Mouse (Mus musculus) frontal cortex, adult (tissue): ENCODE measurements around the gene Filip1l.

Experiments used
- ATAC-seq: cut with Nextera tagmentation; 2 replicates; pipeline ENCODE4 v1.9.2; 2017; ENCODE audit warnings: mild to moderate bottlenecking, moderate library complexity, mixed read lengths; ENCODE audit not compliant: low TSS enrichment

Gene Filip1l

DNA sequence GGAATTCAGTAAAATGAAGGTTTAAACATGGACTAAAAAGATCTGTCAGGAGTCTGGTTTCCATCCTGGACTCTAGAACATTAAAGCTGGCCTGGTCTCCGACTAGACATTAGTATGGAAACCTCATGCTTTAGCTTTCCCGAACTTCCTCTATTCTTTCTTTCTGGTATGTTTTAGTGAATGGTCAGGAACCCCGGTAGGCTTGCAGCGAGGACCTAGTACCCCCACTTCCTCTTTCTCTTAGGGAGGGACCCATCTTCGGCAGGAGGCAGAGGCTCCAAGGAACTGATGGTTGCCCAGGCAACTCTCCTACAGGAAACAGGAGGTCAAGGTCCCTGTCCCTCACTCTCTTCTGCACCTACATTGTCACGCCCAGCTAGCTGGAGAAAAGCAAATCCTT, 43.4 kb downstream of the Filip1l start:
- ATAC-seq, result no peak

GRCm38 (mm10) chr16:57397845-57398244, 45.0 kb downstream of the Filip1l start:
- no peak for ATAC-seq

- ATAC-seq, result peak; percentile 81
These were observed 45.7 kb downstream of the Filip1l start for GRCm38 (mm10) chr16:57398387-57399214.

GRCm38 (mm10) chr16:57399566-57399965, 46.7 kb downstream of the Filip1l start:
- ATAC-seq, result no peak

DNA sequence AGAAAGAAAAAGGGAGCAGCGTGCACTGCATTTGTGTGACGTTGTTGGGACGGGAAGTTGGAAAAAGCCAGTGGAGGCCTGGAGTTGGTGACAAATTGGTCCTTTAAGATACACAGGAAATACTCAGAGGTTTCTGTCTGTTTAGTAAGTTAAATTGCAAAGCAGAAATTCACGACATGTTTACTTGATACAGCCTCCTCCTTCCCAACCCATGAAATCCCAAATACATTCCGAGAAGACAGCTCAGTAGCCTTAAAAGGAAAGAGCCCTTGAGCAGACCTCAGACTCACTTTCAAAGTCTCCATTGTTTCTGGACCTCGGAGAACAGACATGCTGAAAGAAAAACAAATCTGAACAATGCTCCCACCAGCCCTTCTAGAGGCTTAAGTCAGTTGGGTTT, 48.8 kb downstream of the Filip1l start:
- no peak for ATAC-seq

DNA sequence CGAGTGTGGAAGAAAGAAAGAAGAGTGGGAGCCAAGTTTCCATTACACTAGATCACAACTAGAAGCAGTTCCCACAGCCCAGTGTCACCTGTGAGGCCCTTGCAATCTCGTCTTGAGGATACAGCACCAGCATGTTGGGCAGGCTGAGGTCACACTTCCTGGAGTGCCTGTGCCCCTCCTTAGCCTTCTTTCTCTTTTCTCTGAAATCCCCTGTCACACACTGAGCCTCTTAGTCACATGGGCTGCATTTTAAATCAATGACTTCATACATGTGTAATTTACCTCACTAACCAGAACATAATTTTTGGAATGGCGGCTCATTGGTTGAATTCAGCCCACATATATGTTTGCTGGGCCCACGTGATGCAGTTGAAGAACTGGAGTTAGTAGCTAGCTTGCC, 50.0 kb downstream of the Filip1l start:
- no peak for ATAC-seq

DNA sequence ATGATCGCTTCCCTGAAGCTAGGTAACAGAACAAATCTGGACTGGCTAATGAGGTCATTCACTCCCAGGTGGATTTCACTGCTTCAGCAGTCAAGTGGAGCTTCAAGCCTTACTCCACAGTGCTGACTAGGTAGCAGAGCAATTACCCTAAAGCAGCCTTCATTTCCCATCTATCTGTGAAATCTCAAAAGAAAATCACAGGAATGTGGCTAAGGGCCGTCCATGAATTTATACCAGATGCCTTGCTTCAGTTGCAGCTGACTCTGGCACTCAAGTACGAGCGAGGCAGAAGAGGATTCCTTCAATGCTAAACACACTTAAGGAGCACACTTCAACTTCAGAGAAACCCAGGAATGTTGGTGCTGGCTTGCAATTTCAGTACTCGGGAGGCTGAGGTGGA, 50.9 kb downstream of the Filip1l start:
- no peak for ATAC-seq

GRCm38 (mm10) chr16:57412766-57413165, 59.9 kb downstream of the Filip1l start:
- peak; percentile 97 for ATAC-seq

DNA sequence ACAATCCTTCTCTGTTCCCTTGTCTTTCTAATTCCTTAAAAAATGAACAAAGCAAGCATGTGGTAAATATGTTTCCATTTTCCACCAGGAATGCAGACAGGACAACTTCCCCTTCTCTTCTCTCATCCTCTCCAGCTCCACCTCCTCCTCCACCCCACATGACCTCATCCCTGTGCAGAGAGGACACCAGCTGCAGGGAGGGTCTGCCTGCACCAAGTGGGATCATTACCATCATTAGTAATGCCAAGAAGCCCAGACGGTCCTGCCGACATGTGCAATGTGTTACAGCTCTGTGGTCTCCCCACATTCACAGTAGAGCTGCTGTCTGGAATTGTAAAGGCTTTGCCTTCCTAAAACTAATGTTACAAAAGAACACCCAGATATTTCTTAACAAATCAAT, 63.2 kb downstream of the Filip1l start:
- ATAC-seq, result no peak

DNA sequence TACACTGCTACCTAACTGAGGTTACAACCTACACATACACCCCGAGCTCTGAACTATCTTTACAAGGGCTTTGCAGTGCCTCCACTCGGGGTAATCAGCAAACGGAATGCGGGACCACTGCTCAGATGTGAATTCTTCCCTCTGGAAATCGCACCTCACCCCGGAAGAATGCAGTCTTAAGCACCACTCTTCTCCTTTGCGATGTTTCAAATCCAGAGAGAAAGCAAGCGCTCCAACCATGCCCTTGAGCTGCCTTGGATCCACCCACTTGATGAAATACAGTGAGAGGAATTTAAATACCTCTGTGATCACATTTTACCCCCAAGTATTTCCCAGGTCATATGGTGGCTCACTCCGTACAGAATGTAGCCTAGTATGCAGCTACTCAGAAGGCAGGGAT, 64.1 kb downstream of the Filip1l start:
- ATAC-seq, result no peak

DNA sequence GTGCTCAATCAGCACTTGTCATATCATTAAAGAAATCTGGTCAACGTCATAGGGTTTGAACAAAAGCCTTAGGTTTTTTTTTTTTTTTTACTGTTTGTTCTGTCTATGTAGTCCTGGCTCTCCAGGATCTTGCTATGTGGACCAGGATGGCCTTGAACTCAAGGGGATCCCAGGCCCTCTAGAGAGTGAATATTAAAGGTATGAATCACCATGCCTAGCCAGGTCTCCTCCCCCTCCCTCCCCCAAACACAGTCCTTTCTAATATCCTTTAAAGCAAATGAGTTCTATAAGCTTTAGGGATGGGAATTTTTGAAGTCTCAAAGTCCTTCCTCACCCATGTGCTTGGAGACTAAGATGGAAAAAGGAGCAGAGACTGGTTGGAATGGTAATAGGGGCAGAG, 65.1 kb downstream of the Filip1l start:
- no peak for ATAC-seq

DNA sequence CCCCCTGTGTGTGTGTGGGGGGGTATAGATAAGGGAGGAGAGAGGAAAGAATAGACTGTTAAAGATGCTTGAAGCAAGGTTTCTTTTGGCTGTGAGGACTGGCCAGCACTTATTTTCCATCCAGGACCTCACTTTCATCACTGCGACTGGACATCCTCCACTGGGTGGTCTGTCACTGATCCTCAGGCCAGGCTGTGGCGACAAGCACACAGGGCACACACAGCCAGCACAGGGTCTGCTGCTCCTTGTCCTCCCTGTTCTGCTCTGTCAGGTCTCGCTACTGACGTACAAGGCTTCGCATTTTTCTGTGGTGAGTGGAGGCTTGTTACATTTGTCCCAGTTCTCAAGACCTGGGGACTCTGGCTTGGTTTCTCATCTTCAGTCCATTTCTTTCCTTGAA, 66.4 kb downstream of the Filip1l start:
- no peak for ATAC-seq

DNA sequence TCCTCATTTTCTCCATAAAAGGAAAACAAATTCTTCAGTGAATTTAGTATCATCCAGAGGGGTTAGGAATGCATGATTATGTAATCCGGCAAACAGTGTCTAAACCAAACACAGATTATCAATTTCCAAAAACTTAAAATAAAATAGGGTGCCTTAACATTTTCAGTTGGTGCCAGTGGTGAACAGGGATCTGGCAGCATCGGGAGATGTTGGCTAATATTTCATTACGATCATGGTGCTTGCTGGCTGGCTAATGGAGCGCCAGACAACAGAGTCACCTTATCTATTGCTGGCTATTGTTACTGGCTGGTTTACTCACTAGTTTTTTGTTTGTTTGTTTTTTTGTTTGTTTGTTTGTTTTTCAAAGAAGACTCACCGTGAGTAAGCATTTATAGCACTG, 67.0 kb downstream of the Filip1l start:
- ATAC-seq, result no peak

DNA sequence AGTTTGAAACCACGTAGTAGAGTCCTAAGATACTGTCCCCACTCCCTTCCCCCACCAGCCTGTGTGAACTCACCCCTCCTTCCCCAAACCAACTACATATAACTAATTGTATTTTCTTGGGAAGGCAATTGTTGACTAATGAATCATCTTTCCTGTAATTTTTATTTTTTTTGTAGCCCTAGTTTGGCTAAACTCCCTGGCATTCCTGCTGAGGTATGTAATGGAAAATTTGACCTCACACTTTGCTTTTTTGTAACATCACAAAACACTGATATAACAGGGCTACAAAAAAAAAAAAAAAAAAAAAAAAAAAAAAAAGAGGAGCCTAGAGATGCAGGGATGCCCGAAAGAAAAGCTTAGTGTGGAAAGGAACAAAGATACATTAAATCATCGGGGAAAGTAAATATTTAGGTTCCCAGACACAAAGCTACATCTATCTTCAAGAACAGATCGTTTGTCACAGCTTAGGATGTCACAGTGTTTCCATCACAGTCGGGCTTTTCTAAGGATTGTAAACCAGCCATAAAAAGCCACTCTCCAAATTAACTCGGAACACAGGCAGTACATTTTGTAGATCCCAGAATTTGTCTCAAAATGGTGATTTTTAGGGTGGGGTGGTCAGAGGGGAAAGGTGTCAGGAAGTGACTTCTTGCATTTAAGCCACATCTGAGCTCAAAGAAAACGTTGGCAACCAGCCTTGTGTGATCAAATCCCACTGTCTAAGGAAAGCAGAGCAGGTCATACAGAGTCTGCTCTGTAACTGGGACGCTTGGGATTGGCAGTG, 68.1 kb downstream of the Filip1l start:
- no peak for ATAC-seq

GRCm38 (mm10) chr16:57421680-57422417, 69.0 kb downstream of the Filip1l start:
- ATAC-seq, result no peak

DNA sequence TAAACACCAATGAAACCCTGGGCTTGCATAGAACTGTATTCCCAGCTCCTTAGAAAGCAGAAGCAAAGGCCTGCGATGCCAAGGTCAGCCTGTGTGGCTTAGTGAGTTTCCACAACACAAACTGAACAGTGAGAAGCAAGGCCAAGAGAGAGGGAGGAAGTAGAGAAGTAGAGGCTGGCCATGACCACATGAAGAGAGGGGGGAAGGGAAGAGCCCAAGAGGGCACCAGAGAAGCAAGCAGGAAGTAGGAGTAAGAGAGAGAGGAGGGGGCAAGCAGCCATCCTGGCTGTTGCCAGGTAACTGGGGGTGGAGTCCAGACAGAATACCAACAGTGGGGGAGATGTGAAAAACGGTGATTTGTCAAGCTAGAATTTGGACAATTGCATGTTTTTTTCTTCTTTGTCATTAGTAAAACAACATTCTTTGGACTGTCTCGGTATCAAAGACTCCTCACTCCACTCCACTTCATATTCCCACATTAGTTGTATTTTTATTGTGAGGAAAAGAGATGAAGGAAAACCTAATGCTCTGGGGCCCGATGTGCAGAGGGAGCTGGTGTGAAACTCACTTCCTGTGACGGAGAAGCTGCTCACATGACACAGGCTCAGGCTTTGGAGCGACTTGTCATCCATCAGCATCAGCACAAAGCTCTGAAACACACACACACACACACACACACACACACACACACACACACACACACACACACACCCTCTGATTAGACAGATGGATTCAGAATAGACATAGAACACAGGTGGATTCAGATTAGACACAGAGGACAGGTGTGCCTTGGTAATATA, 70.3 kb downstream of the Filip1l start:
- no peak for ATAC-seq

DNA sequence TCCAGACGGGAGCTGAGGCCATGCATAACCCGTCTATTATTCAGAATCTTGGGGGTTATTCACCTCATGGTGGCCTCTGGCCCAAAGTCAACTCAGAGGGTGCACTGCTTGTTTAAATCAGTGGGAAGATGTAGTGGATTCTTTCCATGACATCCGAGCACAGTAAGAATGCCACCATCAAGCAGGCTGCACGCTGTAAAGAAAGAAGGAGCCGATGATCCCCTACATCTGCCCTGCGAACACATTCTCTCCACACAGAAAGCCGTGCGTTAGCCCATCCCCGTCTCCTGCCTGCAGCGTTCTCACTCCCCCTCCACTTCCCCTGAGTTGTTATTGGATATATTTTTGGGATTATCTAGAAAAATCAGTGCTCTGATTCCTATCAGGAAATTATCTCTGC, 73.8 kb downstream of the Filip1l start:
- ATAC-seq, result no peak

GRCm38 (mm10) chr16:57427516-57428285, 74.8 kb downstream of the Filip1l start:
- ATAC-seq, result no peak

DNA sequence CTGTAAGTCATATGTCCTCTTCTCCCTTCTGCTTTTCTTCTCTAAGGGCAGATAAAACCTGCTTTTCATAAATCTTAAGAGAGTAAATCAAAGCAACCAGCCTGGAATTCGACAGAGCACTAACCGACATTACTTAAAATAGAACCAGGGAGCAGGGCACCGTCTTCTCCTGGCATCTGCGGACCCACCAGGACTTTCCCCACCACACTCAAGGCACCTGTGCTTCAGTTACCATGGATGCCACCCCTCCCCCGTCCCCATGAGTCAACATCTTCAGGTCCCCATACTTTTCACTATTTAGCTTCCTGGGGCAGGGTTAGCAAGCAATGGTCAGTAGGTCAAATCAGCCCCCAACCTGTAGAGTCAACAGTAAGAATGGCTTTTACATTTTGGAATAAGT, 76.1 kb downstream of the Filip1l start:
- no peak for ATAC-seq

DNA sequence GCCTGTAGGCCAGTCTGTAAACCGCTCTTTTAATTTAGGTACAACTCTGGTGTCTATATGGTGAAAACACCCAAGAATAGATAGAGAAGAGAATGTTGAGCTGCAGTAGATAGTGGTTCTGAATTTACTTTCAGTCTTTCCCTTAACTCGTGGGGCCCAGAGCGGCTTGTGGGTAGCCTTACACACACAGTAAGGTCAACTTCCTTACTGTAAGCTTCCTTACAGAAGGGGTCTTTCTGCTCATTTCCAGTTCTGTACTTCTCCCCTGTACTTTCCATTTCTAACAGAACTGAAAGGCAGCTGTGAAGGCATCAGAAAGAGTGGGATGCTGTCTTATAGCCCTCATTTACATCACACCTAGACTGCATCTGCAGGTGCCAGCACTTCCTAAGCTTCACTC, 78.4 kb downstream of the Filip1l start:
- no peak for ATAC-seq

GRCm38 (mm10) chr16:57433173-57433572, 80.3 kb downstream of the Filip1l start:
- no peak for ATAC-seq
